In genomic region chr3:60513746-60514145, GRCm38 (mm10) we compare ENCODE assay signal across 13 mouse cellular contexts. TPM values are rescaled to one million over a fixed set of nuclear protein-coding genes. Genes with fewer than 3 reads are reported as not detected.
DNase-seq lines count a peak whose midpoint lies in the region; ATAC-seq and TF ChIP-seq lines count a peak whose summit lies in the region.
"Had no signal": no experiment of that assay in that cellular context is flagged by ENCODE, and none has a peak within 500 bp of the region (broad histone marks: within the 10 kb centered on the region; RNA-seq: fewer than 3 reads in every experiment).

No protein-coding gene starts in this region.

- no peak for ATAC-seq in heart, embryonic 12.5 days (ENCODE audit: insufficient number of reproducible peaks, low FRiP score)
- no peak for ATAC-seq in lung, embryonic 16.5 days (ENCODE audit: low read depth)
- peak; percentile 8; the same call in 1 of the 2 replicates for ATAC-seq in forebrain, embryonic 11.5 days (replicated peaks; ENCODE audit: low FRiP score)
- 0 out of 2 replicates have a peak, but pooled peaks have one; percentile 42 for ATAC-seq in heart, postnatal 0 days (ENCODE audit: insufficient read depth, low read depth)

- no peak for TF ChIP-seq EP300 in heart, postnatal 0 days (IDR thresholded peaks at IDR 0.05; ENCODE audit: low read depth)

- H3K36me3 ChIP-seq in heart, embryonic 12.5 days = no peaks in the 10 kb centered on the region
- no peaks in the 10 kb centered on the region for H3K36me3 ChIP-seq in lung, embryonic 16.5 days (ENCODE audit: control insufficient read depth, insufficient read depth, low read length)
- H3K36me3 ChIP-seq in forebrain, embryonic 11.5 days (ENCODE audit: control insufficient read depth, insufficient read depth, low read length) = no peaks in the 10 kb centered on the region
- no peaks in the 10 kb centered on the region for H3K36me3 ChIP-seq in heart, postnatal 0 days (replicated peaks; ENCODE audit: control insufficient read depth, insufficient read depth, low read length)

- no peak overlapping the region for H3K9ac ChIP-seq in heart, embryonic 12.5 days
- no peak overlapping the region for H3K9ac ChIP-seq in lung, embryonic 16.5 days (ENCODE audit: low read length)
- H3K9ac ChIP-seq in forebrain, embryonic 11.5 days (ENCODE audit: low read length) = no peak overlapping the region
- no peak overlapping the region for H3K9ac ChIP-seq in heart, postnatal 0 days (replicated peaks; ENCODE audit: low read depth, low read length)

- WGBS in heart, embryonic 12.5 days = 49% methylated on average over 2 of the region's 2 CpGs
- 37% methylated on average over 2 of the region's 2 CpGs for WGBS in lung, embryonic 16.5 days
- 90% methylated on average over 2 of the region's 2 CpGs for WGBS in forebrain, embryonic 11.5 days
- 17% methylated on average over 2 of the region's 2 CpGs for WGBS in heart, postnatal 0 days

- H3K27me3 ChIP-seq in heart, embryonic 12.5 days (replicated peaks) = no peaks in the 10 kb centered on the region
- no peaks in the 10 kb centered on the region for H3K27me3 ChIP-seq in lung, embryonic 16.5 days (ENCODE audit: control insufficient read depth, insufficient read depth, low read depth, low read length)
- no peaks in the 10 kb centered on the region for H3K27me3 ChIP-seq in forebrain, embryonic 11.5 days (ENCODE audit: control insufficient read depth, insufficient read depth, low read length)
- H3K27me3 ChIP-seq in heart, postnatal 0 days (ENCODE audit: control insufficient read depth, insufficient read depth, low read length) = no peaks in the 10 kb centered on the region

- TF ChIP-seq CTCF in heart, postnatal 0 days (IDR thresholded peaks at IDR 0.05; ENCODE audit: low read depth) = no peak

- H3K4me3 ChIP-seq in heart, embryonic 12.5 days = no peak overlapping the region
- H3K4me3 ChIP-seq in lung, embryonic 16.5 days (ENCODE audit: low read length) = no peak overlapping the region
- no peak overlapping the region for H3K4me3 ChIP-seq in forebrain, embryonic 11.5 days (ENCODE audit: low read depth, low read length)
- no peak overlapping the region for H3K4me3 ChIP-seq in heart, postnatal 0 days (ENCODE audit: low read depth, low read length)
- H3K4me3 ChIP-seq: erythroblast, embryonic 14.5 days; layer of hippocampus, adult 2 months had no signal

- H3K4me2 ChIP-seq in heart, embryonic 12.5 days = no peak overlapping the region
- no peak overlapping the region for H3K4me2 ChIP-seq in lung, embryonic 16.5 days (ENCODE audit: low read depth, low read length)
- H3K4me2 ChIP-seq in forebrain, embryonic 11.5 days (ENCODE audit: low read depth, low read length, severe bottlenecking) = no peak overlapping the region
- no peak overlapping the region for H3K4me2 ChIP-seq in heart, postnatal 0 days (ENCODE audit: low read depth, low read length)

- peak overlapping the region; percentile 35; the same call in 1 of the 2 replicates for H3K27ac ChIP-seq in heart, embryonic 12.5 days (ENCODE audit: poor library complexity, severe bottlenecking)
- peak overlapping the region; percentile 63; the same call in 1 of the 2 replicates for H3K27ac ChIP-seq in lung, embryonic 16.5 days (ENCODE audit: low read length)
- no peak overlapping the region; the same call in 1 of the 2 replicates for H3K27ac ChIP-seq in forebrain, embryonic 11.5 days (ENCODE audit: low read depth, low read length)
- peak overlapping the region; percentile 44 for H3K27ac ChIP-seq in heart, postnatal 0 days (ENCODE audit: low read depth)
- H3K27ac ChIP-seq: layer of hippocampus, adult 2 months had no signal

- H3K9me3 ChIP-seq in heart, embryonic 12.5 days (replicated peaks) = no peaks in the 10 kb centered on the region
- no peaks in the 10 kb centered on the region for H3K9me3 ChIP-seq in lung, embryonic 16.5 days (ENCODE audit: control insufficient read depth, low read length)
- no peaks in the 10 kb centered on the region for H3K9me3 ChIP-seq in forebrain, embryonic 11.5 days (ENCODE audit: control insufficient read depth, low read length)
- H3K9me3 ChIP-seq in heart, postnatal 0 days (replicated peaks; ENCODE audit: control insufficient read depth, low read length) = no peaks in the 10 kb centered on the region

- DNase-seq in heart, postnatal 4 days = no peak
- DNase-seq in lung, postnatal 10 days = no peak
- no peak for DNase-seq in forebrain, embryonic 11.5 days (ENCODE audit: low spot score)
- peak; percentile 63 for DNase-seq in heart, postnatal 0 days (ENCODE audit: low spot score)
- DNase-seq in thymus, postnatal 0 days (ENCODE audit: low spot score) = no peak
- DNase-seq: adrenal gland, adult 8-10 months; gastrocnemius, postnatal 14 days; liver; lung, postnatal 36 days had no signal

- H3K4me1 ChIP-seq in heart, embryonic 12.5 days (replicated peaks) = peaks cover 43% of the 10 kb centered on the region
- H3K4me1 ChIP-seq in lung, embryonic 16.5 days (replicated peaks; ENCODE audit: control insufficient read depth, insufficient read depth, low read length) = peaks cover 40% of the 10 kb centered on the region
- H3K4me1 ChIP-seq in forebrain, embryonic 11.5 days (replicated peaks; ENCODE audit: control insufficient read depth, insufficient read depth, low read length) = no peaks in the 10 kb centered on the region; the same call in 1 of the 2 replicates
- H3K4me1 ChIP-seq in heart, postnatal 0 days (ENCODE audit: control insufficient read depth, insufficient read depth) = peaks cover 62% of the 10 kb centered on the region

RNA-seq across cellular contexts. Expression of gene Mbnl1, which starts 41.1 kb away (rescaled TPM):
- 77.4 and 78.4 TPM in 2 replicates for polyA plus RNA-seq in heart, embryonic 12.5 days (2016; fragmentation: Nextera tagmentation; extraction: Ambion mirVana)
- 100 to 1,000 TPM; 155 to 163 TPM for total RNA-seq in heart, postnatal 4 days (2021)
- polyA plus RNA-seq in lung, embryonic 16.5 days (2015; fragmentation: Nextera tagmentation; extraction: Ambion mirVana) = 180 and 188 TPM in 2 replicates
- polyA plus RNA-seq in forebrain, embryonic 11.5 days (2014; fragmentation: Nextera tagmentation; extraction: Ambion mirVana) = 40.8 and 46.8 TPM in 2 replicates
- 94.9 and 140 TPM in 2 replicates for total RNA-seq in heart, postnatal 0 days (2014; rRNA removed; ENCODE audit: low replicate concordance)
- polyA plus RNA-seq in heart, postnatal 0 days (2015; fragmentation: Nextera tagmentation; extraction: Ambion mirVana) = 70.7 and 70.8 TPM in 2 replicates
- 224 and 235 TPM in 2 replicates for polyA plus RNA-seq in thymus, postnatal 0 days (2015; fragmentation: Nextera tagmentation; extraction: Ambion mirVana)

Comparison
In these comparisons a context has a peak if more than half of its experiments do, and no peak if none do; other contexts are left out.
1. ATAC-seq: peak in forebrain, embryonic 11.5 days (single experiment) and heart, postnatal 0 days (single experiment); none in heart, embryonic 12.5 days (single experiment) and lung, embryonic 16.5 days (single experiment).